Mouse (Mus musculus) yolk sac, embryonic 10.5 days (tissue): ENCODE data around the gene Pakap.
A peak's percentile ranks its signal among the peaks of the same experiment; 100 is the strongest.

Experiments used
- DNase-seq: peaks from one replicate; pipeline ENCODE4 v3.0.0-alpha.2; 2017; ENCODE audit warnings: low spot score

Pakap gene

GRCm38 (mm10) chr4:57764392-57764791 lies 196.4 kb downstream of the Pakap start:
- peak; percentile 53 for DNase-seq

- peak; percentile 74 for DNase-seq
Measured at GRCm38 (mm10) chr4:57764926-57765325, 196.9 kb downstream of the Pakap start.

- DNase-seq: no peak
Measured at GRCm38 (mm10) chr4:57765806-57766205, 197.8 kb downstream of the Pakap start.

- no peak for DNase-seq
Measured at GRCm38 (mm10) chr4:57769007-57769406, 201.0 kb downstream of the Pakap start.

GRCm38 (mm10) chr4:57770185-57770823 lies 202.3 kb downstream of the Pakap start:
- no peak for DNase-seq

- DNase-seq: no peak
Measured at GRCm38 (mm10) chr4:57771558-57772219, 203.7 kb downstream of the Pakap start.

- no peak for DNase-seq
Measured at GRCm38 (mm10) chr4:57772851-57773510, 205.0 kb downstream of the Pakap start.

GRCm38 (mm10) chr4:57774517-57774916 lies 206.5 kb downstream of the Pakap start:
- DNase-seq: no peak

GRCm38 (mm10) chr4:57775582-57775981 lies 207.6 kb downstream of the Pakap start:
- no peak for DNase-seq

GRCm38 (mm10) chr4:57780403-57780802 lies 212.4 kb downstream of the Pakap start:
- DNase-seq: no peak

GRCm38 (mm10) chr4:57780833-57781641 lies 213.1 kb downstream of the Pakap start:
- DNase-seq: no peak

- peak; percentile 83 for DNase-seq
Measured at GRCm38 (mm10) chr4:57781994-57782393, 214.0 kb downstream of the Pakap start.

GRCm38 (mm10) chr4:57782549-57783390 lies 214.8 kb downstream of the Pakap start:
- no peak for DNase-seq

- no peak for DNase-seq
Measured at GRCm38 (mm10) chr4:57783391-57783770, 215.4 kb downstream of the Pakap start.

GRCm38 (mm10) chr4:57783853-57784600 lies 216.0 kb downstream of the Pakap start:
- no peak for DNase-seq

GRCm38 (mm10) chr4:57788709-57789108 lies 220.7 kb downstream of the Pakap start:
- no peak for DNase-seq

GRCm38 (mm10) chr4:57789118-57789517 lies 221.1 kb downstream of the Pakap start:
- no peak for DNase-seq

GRCm38 (mm10) chr4:57793989-57794388 lies 226.0 kb downstream of the Pakap start:
- DNase-seq: no peak

- DNase-seq: no peak
Measured at GRCm38 (mm10) chr4:57794547-57794946, 226.6 kb downstream of the Pakap start.

GRCm38 (mm10) chr4:57797548-57798285 lies 229.7 kb downstream of the Pakap start:
- no peak for DNase-seq
